Mouse (Mus musculus) spleen, adult 12 weeks (tissue): Measurements from ENCODE around the gene Tecpr1.

Experiments used
- DNase-seq: peaks from one replicate; pipeline ENCODE4 v3.0.0; 2022; ENCODE audit warnings: low spot score

Tecpr1 gene

DNA sequence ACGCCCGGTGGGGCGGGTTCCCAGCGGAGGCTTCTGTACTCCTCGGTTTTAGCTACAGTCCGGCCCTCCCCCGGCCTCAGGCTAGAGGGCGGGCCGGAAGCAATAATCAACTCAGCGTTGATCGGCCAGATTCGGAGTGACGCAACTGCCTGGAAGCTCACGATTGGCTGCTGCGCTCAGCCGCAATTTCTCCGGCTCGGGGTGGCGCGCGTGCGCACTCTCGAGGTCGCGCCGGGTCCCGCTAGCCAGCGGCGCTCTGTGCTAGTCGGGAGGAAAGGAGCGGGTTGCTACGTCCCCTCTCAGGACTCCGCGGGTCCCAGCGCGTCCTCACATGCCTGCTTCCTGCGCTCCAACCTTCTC lies at the start of gene Tecpr1:
TSS of gene Tecpr1 (minus strand) at position 113 of the 360 bp plus-strand sequence.
- DNase-seq, result peak; percentile 80

DNA sequence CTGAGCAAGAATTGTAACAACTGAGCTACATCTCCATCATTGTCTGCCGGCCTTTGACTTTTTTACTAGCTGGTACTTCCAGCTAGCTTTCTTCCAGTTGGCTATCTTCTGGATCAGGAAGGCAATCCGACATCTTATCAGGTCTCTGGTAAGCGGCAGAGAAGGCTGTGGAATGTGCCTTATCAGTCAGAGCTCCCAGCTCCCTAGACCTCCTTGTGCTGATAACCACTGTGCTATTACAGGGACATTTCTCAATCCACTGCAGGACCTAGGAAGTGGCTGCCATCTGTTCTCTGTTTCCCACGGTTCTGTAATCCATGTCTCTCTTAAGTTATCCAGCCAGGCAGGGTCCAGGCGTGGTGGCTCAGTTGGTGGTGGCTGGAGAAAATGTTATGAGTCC lies 48.4 kb upstream of the Tecpr1 start:
- DNase-seq, result no peak

DNA sequence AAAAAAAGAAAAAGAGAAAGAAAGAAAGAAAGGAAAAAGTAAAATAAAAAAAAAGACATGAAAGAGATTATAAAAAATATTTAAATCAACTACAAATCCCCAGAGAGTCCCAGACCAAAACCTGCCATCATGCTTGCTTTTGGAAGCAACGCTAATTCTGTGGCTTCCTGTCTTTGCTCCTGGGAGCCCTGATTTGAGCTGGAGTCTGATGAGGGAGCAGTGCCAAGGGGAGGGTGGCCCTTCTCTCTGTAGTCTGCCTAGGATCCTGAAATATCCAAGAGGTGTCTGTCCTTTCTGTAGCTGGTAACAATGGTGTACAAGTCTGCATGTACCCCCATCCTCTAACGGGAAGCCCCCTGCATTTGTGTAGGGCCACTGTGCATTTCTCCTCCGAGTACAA lies 47.7 kb upstream of the Tecpr1 start:
- DNase-seq, result no peak

DNA sequence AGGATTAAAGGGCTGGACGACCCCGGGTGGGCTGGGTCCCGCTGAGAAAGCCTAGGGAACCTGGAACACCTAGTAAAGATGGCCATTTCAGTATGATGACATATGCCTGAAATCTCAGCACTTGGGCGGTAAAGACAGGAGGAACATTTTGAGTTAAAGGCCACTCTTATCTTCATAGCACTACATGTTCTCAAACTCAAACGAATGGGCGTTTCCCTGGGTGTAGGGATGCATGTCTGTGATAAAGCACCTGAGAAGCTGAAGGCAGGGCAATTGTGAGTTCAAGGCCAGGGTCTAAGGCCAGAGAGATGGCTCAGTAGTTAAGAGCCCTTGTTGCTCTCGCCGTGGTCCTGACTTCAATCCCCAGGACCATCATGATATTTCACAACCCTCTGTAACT lies 47.0 kb upstream of the Tecpr1 start:
- DNase-seq, result no peak

DNA sequence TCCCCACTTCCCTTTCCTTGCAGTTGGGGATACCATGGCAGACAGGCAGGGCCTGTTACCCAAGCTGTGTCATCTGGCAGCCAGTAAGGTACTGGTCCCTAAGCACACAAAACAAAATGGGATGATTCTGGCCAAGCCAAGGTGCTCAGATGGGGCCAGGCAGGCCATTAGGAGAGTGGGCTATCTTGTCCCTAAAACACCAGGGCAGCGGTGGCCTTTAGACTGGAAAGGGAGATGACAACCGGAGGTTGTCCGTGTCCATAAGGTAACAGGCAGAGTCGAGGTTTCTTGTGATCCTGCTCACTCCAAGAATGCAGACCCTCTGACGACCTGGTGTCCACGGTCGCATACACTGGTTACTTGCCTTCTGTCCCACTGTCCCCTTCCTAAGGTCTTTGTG lies 46.5 kb upstream of the Tecpr1 start:
- no peak for DNase-seq

DNA sequence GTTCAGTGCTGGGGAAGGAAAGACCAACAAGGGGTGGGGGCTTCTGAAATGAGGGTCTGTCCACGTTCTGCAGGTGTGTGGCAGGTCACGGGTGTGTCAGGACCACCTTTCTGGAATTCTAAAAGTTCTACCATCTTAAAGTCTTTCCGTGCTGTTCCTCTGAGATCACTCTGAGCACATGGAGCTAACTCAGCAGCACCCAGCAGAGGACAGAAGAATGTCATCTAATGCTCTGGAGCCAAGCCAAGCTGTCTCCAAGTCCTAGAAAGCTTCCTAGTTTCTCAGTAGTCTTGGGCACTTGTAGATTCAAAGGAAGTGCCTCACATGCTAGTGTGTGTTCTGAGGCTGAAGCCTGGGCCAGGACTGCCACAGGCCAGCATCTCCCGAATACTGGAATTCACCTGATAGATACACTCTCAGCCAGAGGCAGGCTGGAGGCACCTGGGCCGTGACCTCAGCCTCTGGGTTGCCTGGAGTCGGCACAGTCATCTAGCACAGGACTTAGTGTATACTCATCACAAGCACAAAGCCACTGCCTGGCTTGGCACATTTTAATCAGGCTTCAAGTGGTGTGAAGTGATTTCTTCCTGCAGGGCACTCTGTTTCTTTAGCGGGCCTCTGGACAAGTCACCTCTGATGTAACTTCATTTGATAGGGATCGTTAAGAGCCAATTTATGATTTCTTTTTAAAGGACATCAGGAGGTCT lies 44.3 kb upstream of the Tecpr1 start:
- no peak for DNase-seq

DNA sequence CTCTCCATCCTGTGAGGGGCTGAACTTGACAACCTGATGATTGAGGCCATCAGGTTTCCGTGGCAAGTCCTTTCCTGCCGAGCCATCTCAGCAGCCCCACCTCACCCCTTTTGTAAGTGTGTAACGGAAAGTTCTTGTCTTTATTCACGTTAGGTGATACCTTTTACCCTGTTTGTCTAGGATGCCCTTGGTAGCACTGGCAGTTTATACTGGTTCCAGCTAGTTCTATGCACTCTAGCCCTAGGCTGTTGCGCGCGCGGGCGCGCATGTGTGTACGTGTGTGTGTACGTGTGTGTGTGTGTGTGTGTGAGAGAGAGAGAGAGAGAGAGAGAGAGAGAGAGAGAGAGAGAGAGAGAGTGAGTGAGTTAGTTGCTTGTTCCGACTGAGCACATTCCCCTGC lies 40.1 kb upstream of the Tecpr1 start:
- DNase-seq, result no peak

DNA sequence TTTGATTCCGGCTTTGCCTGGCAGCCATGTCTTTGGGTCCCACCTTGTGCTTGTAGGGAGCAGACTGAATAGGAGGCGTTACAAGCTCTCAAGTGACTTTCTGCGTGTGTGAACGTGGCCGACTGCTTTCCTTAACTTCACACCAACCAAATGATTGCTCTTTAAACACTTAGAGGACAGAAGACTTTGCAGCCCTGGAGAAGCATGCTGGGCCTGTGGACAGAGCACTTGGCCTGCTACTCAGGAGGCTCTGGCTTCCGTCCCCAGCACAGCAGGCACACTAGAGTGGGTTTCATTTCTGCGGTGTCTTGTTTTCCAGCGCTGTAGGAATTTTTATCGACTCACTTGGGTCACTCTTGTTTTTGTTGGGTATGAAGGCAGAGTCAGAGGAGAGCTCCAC lies 39.7 kb upstream of the Tecpr1 start:
- DNase-seq, result no peak

DNA sequence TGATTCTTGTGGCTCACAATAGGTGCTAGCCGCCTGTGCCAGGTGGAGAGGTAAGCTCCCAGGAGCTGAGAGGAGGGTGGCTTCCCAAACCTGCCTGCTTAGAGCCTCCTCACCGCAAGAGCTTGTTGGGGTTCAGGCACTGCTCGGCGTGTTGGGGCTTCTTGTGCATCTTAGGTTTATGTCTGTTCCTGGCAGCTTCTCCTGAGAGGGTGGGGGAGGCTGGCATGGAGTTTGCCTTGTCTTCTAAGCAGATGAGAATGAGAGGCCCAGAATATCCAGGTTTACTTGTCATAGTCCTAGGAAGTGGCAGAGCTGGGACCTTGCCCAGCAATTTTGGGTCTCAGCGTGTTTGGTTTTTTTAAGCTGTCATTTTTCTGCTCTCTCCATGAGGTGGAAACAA lies 38.4 kb upstream of the Tecpr1 start:
- no peak for DNase-seq

DNA sequence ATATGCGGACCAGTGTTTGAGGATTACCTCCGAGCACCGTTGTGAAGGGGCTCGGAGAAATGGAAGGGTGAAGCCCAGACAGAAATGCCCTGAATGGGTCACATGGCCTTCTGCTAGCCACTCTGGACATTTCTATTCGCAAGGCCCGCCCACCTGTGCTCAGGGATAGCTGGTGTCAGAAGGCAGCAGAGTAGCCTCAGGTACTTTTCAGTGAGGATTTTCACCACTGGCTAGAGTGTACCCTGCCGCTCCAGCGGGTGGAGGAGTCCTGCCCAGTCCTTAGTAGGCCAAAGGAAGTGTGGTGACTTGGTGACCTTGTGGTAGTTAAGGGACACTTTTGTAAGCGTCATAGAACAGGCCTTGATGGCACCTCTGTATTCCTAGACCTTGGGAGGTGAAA lies 37.9 kb upstream of the Tecpr1 start:
- DNase-seq, result no peak

DNA sequence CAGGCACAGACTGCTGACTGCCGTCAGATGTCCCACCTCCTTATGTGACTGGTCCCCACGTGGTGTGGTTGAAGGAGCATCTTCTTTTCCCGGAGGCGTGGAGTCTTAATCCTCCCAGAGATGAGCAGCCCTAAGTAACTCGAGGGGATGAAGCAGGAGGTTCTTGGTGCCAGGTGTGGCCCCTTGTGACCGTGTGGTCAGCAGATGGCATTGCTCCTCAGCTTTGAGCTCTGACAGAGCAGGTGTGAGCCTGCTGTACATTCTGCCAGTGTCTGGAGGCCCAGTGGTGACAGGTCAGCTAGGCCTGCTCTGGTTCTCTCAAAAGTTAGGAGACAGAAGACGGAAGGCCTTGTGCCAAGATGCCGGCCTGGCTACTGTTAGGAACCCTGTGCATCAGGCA lies 37.0 kb upstream of the Tecpr1 start:
- DNase-seq, result no peak

DNA sequence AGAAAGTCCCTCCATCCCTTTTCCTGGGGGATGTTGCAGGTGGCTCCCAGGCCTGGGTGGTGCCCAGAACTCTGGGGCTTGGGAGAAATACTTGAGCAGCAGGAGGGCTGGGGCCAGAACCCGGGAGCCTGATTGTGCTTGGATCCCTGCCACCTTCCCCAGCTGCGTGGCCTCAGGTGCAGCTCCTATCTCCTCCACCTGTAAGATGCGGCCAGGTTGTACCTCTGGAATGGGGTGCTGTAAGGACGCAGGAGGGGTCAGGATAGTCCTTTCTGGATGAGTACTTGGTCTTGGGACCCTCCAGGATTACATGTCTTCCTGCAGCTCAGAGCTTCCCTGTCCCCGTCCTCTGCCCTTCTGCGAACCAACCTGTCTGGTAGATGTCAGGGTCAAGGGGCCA lies 35.8 kb upstream of the Tecpr1 start:
- DNase-seq, result no peak

DNA sequence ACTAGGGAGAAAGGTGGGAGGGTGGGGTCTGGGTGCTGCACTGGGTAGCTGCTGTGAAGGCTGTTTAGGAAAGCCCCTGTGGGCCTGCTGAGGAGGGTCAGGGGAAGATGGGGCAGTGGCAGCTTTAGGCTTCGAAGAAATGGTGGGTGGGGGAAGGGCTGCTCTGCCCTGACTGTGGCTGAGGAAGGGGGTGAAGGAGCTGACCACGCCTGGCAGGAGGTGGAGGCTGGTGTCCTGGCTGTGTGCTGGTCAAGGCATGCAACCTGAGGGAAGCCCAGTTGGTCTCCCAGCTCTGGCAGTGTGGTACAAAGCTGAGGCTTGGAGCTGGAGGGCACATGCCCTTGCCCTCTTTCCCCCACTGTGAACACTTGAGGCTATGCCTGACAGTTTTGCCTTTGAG lies 35.3 kb upstream of the Tecpr1 start:
- no peak for DNase-seq

DNA sequence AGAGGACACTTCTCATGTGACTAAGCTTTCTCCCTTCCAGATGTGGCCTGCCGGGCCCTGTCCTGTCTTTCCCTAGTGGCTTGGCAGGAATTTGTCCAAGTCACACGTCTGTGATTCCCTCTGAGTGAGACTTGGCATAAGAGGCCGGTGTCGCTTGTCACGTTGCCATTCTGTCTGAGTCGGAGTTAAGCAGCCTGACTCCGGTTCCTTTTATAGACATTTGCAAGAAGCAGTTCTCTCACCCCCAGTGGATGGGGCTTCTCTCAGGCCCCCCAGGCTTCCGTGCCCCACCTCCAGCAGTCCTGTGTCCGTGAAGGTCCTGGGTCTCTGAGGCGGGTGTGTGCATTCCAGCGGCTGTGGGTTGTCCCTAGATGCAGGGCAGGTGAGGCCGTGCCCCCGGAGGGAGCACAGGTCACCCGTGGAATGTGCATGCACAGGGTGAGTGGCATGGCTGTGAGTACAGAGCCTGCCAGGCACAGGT lies 34.8 kb upstream of the Tecpr1 start:
- no peak for DNase-seq

DNA sequence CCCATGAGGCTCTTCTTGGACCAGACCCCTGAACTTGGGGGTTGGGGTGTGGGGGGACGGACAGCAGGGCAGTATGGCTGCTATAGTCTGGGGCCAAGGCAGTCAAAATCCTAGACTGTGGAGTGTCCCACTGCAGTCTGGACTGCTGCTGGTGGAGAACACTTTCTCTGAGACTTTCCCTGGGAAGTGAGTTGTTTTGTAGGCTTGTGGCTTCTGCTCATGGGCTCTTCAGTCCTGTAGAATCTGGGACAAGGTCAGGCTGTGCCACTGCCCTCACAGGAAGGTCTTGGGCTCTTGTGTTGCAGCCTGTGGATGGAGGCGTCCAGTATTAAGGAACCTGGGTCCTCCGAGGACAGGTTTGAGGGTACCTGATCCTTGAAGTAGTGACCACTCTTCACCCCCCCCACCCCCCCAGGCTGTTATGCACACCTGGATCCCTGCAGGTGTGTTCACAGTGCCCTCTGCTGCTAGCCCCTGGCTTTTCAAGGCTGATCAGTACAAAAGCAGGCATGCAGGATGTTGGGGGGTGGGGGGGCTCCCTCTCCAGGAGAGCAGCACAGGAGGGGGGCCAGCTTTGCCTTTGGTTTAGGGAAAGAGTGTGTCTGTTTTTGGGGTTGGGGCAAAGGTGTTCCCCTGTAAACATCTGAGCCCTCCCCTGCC lies 34.2 kb upstream of the Tecpr1 start:
- no peak for DNase-seq

DNA sequence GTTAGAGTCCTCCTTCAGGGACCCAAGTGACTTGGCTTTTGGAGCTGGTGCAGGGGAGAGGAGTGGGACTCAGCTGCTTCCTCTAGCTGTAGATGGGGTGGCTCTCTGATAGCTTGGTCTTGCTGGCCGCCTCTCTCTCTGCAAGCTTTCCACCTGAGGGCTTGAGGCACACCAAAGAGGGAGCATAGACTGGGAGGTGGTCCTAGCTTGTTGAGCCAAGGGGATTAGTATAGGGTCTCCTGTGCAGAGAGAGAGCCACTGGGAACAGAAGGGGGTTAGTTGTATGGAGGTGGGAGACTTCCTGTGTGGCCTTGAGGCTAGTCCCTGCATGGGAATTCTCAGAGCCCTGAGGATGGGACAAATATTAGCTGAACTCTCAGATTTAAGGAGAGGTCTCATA lies 33.5 kb upstream of the Tecpr1 start:
- no peak for DNase-seq

DNA sequence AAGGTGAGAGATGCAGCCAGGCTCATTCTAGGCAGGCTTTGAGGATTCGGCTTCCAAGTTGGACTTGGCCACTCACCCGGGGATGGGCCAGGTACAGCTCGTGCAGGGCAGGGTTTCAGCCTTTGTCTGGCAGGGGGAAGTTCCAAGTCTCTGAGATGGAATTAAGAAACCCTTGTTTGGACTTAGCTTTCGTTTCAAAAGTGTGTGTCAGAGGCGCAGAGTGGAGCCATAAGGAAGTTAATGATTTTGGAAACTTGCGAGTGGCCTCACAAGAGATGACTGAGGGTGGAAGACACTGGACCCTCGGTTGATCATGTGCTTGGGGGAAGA lies 33.1 kb upstream of the Tecpr1 start:
- DNase-seq, result no peak

DNA sequence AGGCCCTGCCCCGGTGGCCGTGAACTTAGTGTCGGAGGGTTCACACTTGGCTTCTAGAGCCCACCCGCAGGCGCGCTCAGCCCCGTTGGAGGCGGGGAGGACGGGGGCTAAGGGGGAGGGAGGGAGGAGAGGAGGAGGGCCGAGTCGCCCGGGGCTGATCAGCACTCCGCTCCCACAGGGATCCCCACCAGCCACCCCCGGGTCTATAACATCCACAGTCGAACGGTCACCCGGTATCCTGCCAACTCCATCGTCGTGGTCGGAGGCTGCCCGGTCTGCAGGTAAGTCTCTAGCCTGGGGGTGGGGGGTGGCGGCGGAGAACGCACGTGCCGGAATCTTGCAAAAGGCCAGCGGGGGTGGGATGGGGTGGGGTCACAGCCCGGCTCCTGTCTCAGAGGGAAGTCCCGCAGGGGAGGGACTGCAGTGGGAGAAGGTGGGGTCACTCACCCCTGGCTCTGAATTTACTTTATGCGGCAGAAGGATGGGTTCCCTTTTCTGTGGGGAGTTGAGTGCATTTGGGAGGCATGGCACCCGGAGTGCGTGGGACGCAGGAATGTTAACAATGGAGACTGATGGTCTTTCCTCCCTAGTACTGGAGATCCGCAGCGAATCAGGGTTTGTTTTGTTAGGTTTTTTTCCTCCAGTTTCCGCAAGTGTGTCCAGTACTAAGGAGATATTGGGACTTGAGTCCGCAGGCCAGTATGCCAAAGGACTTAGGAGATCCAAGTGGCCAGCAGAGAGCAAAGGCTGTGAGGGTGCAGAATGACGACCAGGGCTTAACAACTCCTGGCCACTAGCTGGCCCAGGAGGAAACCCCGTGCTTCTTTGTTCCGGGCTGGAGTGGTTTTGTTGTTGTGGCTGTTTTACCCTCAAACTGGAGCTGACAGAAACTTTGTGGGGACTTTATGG lies 32.5 kb upstream of the Tecpr1 start:
- no peak for DNase-seq

DNA sequence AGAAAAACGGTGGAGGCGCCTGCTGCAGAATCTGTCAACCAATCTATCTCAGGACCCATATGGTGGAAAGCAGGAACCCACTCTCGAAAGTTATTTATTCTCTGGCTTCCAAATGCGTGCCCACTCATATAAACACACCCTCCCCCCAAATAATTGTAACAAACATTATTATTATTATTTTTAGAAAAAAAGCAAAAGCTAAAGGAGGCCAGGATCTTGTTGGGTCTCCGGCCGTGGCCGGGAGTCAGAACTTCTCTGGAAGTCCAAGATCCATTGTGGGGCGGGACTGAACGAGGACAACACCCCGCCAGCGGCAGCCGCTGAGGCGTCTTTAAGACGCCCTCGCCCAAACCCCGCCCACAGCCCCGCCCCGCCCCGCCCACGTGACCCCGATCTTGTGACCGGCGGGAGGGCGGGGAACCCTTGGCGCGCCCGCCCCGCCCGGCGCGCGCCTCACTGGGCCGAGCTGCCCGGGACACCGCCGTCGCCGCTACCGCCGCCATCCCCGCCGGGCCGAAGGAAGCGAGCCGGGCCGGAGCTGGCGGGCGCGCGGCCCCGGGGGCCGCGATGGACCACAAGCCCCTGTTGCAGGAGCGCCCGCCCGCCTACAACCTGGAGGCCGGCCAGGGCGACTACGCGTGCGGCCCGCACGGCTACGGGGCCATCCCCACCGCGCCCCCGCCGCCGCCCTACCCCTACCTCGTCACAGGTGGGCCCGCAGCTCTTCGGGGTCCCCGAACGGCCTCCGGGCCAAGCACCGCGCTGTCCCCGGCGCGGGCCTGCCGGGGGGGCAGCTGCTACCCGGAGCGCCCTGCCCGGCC lies 31.6 kb upstream of the Tecpr1 start:
- DNase-seq, result peak; percentile 82

DNA sequence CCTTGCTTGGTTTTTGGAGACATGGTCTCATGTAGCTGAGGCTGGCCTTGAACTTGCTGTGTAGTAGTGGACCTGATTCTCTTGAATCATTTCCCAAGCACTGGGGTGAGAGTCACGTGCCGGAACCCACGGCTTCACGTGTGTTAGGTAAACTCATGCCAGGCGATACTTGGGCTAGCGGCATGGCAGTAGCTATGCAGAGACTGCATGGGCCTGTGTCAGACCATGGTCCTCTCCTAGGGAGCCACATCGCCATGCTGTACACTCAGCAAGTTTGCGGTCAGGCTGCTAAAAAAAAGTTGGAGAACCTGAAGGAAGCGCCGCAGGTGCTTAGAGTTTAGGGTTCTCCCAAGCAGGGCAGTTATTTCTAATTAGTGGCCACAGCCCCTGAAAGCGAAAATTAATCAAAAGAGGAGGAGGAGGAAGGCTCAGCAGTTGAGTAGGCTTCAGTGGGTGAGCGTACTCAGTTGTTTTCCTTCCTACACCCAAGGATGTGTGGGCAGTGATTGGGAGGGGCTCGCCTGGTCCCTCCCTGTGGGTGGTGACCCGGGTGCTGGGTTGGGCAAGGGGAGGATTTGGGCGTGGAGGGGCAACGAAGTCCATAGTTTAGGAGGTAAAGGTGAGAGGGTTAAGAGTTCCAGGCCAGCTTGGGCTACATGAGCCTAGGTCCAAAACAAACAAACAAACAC lies 30.9 kb upstream of the Tecpr1 start:
- DNase-seq, result no peak

DNA sequence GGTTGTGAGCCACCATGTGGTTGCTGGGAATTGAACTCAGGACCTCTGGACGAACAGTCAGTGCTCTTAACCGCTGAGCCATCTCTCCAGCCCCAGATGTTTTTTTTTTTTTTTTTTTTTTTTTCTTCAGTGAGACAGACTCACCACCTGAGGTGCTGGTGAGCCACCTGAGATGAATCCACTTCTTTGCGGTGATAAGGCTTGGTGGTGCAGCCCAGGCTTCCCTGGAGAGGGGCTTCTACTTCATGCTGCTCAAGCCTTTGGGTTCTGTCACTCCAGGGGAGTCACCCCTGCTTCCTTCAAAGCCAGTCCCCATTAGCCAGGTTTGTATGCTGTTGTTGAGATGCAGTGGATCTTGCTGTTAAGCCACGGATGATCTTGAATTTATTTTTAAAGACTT lies 29.8 kb upstream of the Tecpr1 start:
- DNase-seq, result no peak
